Mouse (Mus musculus) cortical plate, adult 2 months (tissue): ENCODE results near the gene 4933411K16Rik.

Source experiments
- CTCF ChIP-seq: fragments of 200-500 bp; IDR thresholded peaks from 2 replicates; pipeline ENCODE4 v1.5.1; 2011; ENCODE audit warnings: mild to moderate bottlenecking, control low read depth, low read length; ENCODE audit not compliant: insufficient read depth; ENCODE audit errors: extremely low read depth
- POLR2A ChIP-seq: fragments of 200-500 bp; IDR thresholded peaks from 2 replicates; pipeline ENCODE4 v1.6.1; 2011; ENCODE audit warnings: mild to moderate bottlenecking, low read length, control low read depth; ENCODE audit not compliant: insufficient read depth; ENCODE audit errors: extremely low read depth

DNA sequence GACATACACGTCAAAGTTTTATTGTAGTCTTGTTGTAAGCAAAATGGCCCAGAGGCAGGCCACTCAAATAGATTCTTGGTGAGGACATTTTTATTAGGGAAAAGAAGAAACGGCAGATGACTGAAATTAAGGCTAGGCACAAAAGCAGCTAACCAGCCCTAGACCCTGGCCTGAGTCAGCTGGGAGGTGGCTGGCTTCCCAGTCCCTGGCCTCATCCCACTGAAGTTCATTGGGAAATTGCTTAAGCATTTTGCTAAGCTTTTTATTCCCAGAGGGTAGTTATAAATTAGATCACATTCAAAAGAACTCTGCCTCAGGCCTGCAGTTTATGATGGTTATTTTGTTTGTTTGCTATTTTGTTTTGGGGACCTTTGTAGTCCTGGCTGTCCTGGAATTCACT is 3.8 kb downstream of the 4933411K16Rik start:
- no peak for TF ChIP-seq POLR2A
- TF ChIP-seq CTCF: no peak
